Mouse (Mus musculus) liver, adult 2 months (tissue): ENCODE measurements at regions not wholly inside any gene's neighbourhood (a gene's known extent, or its start where the extent isn't known, plus 50 kb on each side); places are given as distances from the start of the nearest gene placed in this dataset.

Experiments used
- CTCF ChIP-seq: fragments of 200-500 bp; IDR thresholded peaks from 2 replicates; pipeline ENCODE4 v1.5.1; 2011; ENCODE audit warnings: low read depth, low read length, control low read depth
- POLR2A ChIP-seq: fragments of 200-500 bp; IDR thresholded peaks from 2 replicates; pipeline ENCODE4 v1.6.1; 2011; ENCODE audit warnings: low read length, control low read depth; ENCODE audit not compliant: insufficient read depth; ENCODE audit errors: extremely low read depth

GRCm38 (mm10) chr11:48552006-48552405 lies 248.1 kb upstream of the Rack1 start:
- TF ChIP-seq CTCF: no peak
- TF ChIP-seq POLR2A: no peak
